Mouse (Mus musculus) stomach, postnatal 0 days (tissue): Measurements from ENCODE around the gene Mterf1b. TPM values are rescaled to one million over a fixed set of nuclear protein-coding genes. Genes with fewer than 3 reads are reported as not detected.
A peak's percentile ranks its signal among the peaks of the same experiment; 100 is the strongest.
"Not testable (repeated sequence)": the region's sequence is repeated elsewhere in the genome, so short reads cannot be mapped to it uniquely, and the experiment has no call there.

Experiments
- ATAC-seq: fragments of 200-750 bp; cut with Nextera tagmentation; 2 replicates; pipeline ENCODE4 v1.8.0; 2017; ENCODE audit not compliant: low FRiP score, low TSS enrichment
- DNase-seq: peaks from one replicate; pipeline ENCODE4 v3.0.0-alpha.2; 2016; ENCODE audit warnings: low spot score
- H3K27ac ChIP-seq: fragments of 300-500 bp; sonication (generic); replicated peaks from 2 replicates; pipeline ENCODE4 v1.5.1; 2014; ENCODE audit warnings: mild to moderate bottlenecking, control low read depth
- H3K27me3 ChIP-seq: fragments of 300-500 bp; sonication (generic); 2 replicates; pipeline ENCODE4 v1.6.1; 2014; ENCODE audit warnings: low read length; ENCODE audit not compliant: control insufficient read depth, insufficient read depth
- H3K36me3 ChIP-seq: fragments of 300-500 bp; sonication (generic); 2 replicates; pipeline ENCODE4 v1.6.1; 2014; ENCODE audit warnings: low read length, mixed read lengths; ENCODE audit not compliant: control insufficient read depth, insufficient read depth
- H3K4me1 ChIP-seq: fragments of 300-500 bp; sonication (generic); replicated peaks from 2 replicates; pipeline ENCODE4 v1.6.1; 2014; ENCODE audit warnings: antibody characterized with exemption; ENCODE audit not compliant: control insufficient read depth, insufficient read depth
- H3K4me2 ChIP-seq: fragments of 300-500 bp; sonication (generic); replicated peaks from 2 replicates; pipeline ENCODE4 v1.6.1; 2014; ENCODE audit warnings: low read depth, mild to moderate bottlenecking, control low read depth, moderate library complexity
- H3K4me3 ChIP-seq: fragments of 300-500 bp; sonication (generic); 2 replicates; pipeline ENCODE4 v1.5.1; 2014; ENCODE audit warnings: low read depth, low read length, control low read depth
- H3K9ac ChIP-seq: fragments of 300-500 bp; sonication (generic); 2 replicates; pipeline ENCODE4 v1.6.1; 2014; ENCODE audit warnings: mild to moderate bottlenecking, low read length, control low read depth, mixed read lengths
- H3K9me3 ChIP-seq: fragments of 300-500 bp; sonication (generic); 2 replicates; pipeline ENCODE4 v1.6.1; 2016; ENCODE audit warnings: low read length; ENCODE audit not compliant: control insufficient read depth
- CTCF ChIP-seq: IDR thresholded peaks from 2 replicates; pipeline ENCODE4 v1.5.1; 2016; ENCODE audit warnings: antibody characterized with exemption, low read depth, mild to moderate bottlenecking, moderate library complexity
- EP300 ChIP-seq: optimal IDR thresholded peaks from 2 replicates; pipeline ENCODE3; 2016; ENCODE audit warnings: antibody characterized with exemption
- WGBS: fragments of 180-500 bp; shearing (Covaris S2); extraction: QIAGEN DNeasy Blood & Tissue Kit; methylation state at CpG from one replicate; pipeline ENCODE4 v1.1.7; 2014; 5-methylcytosine and 5-hydroxymethylcytosine counted together
- polyA plus RNA-seq: library from polyadenylated mRNA; unstranded; fragments of >200 nt; fragmentation: Nextera tagmentation; extraction: Ambion mirVana; gene quantifications from 2 replicates; pipeline ENCODE4 v1.2.1, GENCODE M21; 2015

The Mterf1b gene
- 1.5 and 1.9 TPM in 2 replicates for polyA plus RNA-seq

GRCm38 (mm10) chr5:4191671-4192480 lies at the start of gene Mterf1b:
Gene Mterf1b (plus strand): TSS chr5:4192367.
- H3K9me3 ChIP-seq, H3K36me3 ChIP-seq, H3K27ac ChIP-seq, DNase-seq, H3K4me1 ChIP-seq, H3K27me3 ChIP-seq: not testable (repeated sequence)
- peak within 1 kb of the TSS; percentile 70 for H3K4me2 ChIP-seq
- 63% methylated on average over 11 of the region's 37 CpGs for WGBS
- TF ChIP-seq CTCF: peak; percentile 43
- 0 out of 2 replicates have a peak within 1 kb of the TSS, but pooled peaks have one; percentile 32 for H3K9ac ChIP-seq
- peak within 1 kb of the TSS; percentile 41 for H3K4me3 ChIP-seq
- ATAC-seq: peak; percentile 100

GRCm38 (mm10) chr5:4159418-4160071 lies 32.6 kb upstream of the Mterf1b start:
- H3K9ac ChIP-seq, H3K4me2 ChIP-seq, H3K4me1 ChIP-seq, H3K4me3 ChIP-seq, H3K27me3 ChIP-seq, H3K27ac ChIP-seq, H3K36me3 ChIP-seq, ATAC-seq, DNase-seq, H3K9me3 ChIP-seq: not testable (repeated sequence)
- WGBS: 85% methylated on average over 3 of the region's 5 CpGs

DNA sequence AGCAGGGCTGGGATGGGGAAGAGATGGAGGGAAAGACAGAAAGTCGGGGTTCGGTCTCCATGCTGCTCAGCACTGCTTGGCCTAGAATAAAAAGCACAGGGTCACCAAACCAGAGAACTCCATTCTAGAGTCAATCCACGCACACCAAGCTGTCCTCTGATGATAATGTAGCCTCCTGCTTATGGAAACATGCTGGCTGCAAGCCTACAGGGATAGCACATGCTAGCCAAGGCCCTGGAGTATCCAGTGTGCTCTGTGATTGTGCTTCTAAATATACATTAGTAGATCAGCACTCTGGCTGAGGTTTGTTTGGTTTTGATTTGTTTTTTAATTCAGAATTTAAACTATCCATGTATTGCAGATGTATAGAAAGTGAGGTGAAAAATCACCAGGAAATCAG lies 30.6 kb upstream of the Mterf1b start:
- DNase-seq (no peak), ATAC-seq (no peak)
- Histone ChIP-seq H3K9me3 (no peaks in the 10 kb centered on the region), H3K36me3 (no peaks in the 10 kb centered on the region), H3K27ac (no peak overlapping the region), H3K4me3 (no peak overlapping the region), H3K4me2 (no peak overlapping the region), H3K9ac (no peak overlapping the region), H3K27me3 (no peaks in the 10 kb centered on the region), H3K4me1 (no peaks in the 10 kb centered on the region)
- 81% methylated on average over 3 of the region's 3 CpGs for WGBS
- no peak for TF ChIP-seq CTCF
- TF ChIP-seq EP300: no peak

- Histone ChIP-seq H3K9me3 (no peaks in the 10 kb centered on the region), H3K4me3 (no peak overlapping the region), H3K27me3 (no peaks in the 10 kb centered on the region), H3K9ac (no peak overlapping the region), H3K27ac (no peak overlapping the region), H3K4me2 (no peak overlapping the region), H3K36me3 (no peaks in the 10 kb centered on the region), H3K4me1 (no peaks in the 10 kb centered on the region)
- WGBS: 46% methylated on average over 7 of the region's 7 CpGs
- peak; percentile 33 for DNase-seq
- TF ChIP-seq EP300 (no peak), CTCF (no peak)
- ATAC-seq: 0 out of 2 replicates have a peak, but pooled peaks have one; percentile 51
Observed at GRCm38 (mm10) chr5:4162461-4162860, 29.7 kb upstream of the Mterf1b start.

GRCm38 (mm10) chr5:4167813-4168529 lies 24.2 kb upstream of the Mterf1b start:
- not testable (repeated sequence) for H3K9ac ChIP-seq, H3K27me3 ChIP-seq, H3K4me2 ChIP-seq, H3K4me3 ChIP-seq, H3K36me3 ChIP-seq, H3K9me3 ChIP-seq, DNase-seq, H3K27ac ChIP-seq, ATAC-seq, H3K4me1 ChIP-seq
- 59% methylated on average over 6 of the region's 6 CpGs for WGBS

GRCm38 (mm10) chr5:4168530-4168926 lies 23.6 kb upstream of the Mterf1b start:
- not testable (repeated sequence) for H3K9me3 ChIP-seq, H3K27me3 ChIP-seq, H3K9ac ChIP-seq, H3K4me1 ChIP-seq, H3K27ac ChIP-seq, H3K36me3 ChIP-seq, DNase-seq, H3K4me3 ChIP-seq, H3K4me2 ChIP-seq, ATAC-seq
- WGBS: 60% methylated on average over 4 of the region's 4 CpGs

DNA sequence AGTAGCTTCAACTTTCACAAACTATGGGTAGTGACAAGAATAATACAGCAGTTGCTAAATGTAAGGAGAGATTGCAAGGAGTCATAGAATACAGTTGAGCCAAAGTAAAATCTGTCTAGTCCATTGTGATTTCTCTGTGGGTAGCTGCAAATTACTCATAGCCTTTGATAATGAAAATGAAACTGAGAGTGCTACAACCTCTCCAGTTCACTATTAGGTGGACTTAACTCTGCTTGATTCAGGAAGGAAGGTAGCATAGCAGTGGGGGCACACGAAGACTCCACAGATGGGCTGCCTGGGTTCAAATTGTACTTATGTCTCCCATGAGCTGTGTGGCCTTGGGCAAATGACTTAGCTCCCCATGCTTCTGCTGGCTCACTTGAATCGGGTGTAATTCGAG lies 15.7 kb upstream of the Mterf1b start:
- H3K36me3 ChIP-seq, H3K27ac ChIP-seq, ATAC-seq, H3K27me3 ChIP-seq, H3K9ac ChIP-seq, H3K4me3 ChIP-seq, H3K9me3 ChIP-seq, H3K4me1 ChIP-seq, H3K4me2 ChIP-seq, DNase-seq: not testable (repeated sequence)
- WGBS: 75% methylated on average over 3 of the region's 3 CpGs
